ENCODE assay signal across 15 mouse cellular contexts in the genomic region with DNA sequence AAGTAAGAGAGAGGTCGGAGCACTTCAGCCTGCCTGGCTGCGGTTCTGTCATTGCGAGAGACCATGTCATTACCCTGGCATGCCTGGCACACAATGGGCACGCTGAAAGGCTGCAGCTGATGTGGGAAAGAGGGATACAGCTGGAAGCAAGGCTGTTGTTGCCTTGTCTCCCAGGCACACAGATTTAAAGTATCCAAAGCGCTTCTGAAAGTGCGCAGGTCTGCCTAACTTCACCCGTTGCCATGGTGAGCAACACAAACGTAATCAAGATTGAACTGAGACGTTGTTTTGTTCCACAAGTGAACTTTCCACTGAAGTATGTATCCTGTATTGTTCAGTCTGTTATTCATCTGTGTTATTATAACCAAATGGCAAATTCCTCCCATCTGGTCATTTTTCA. TPM values are rescaled to one million over a fixed set of nuclear protein-coding genes. Genes with fewer than 3 reads are reported as not detected.
DNase-seq lines count a peak whose midpoint lies in the region; ATAC-seq and TF ChIP-seq lines count a peak whose summit lies in the region.
"Had no signal": no experiment of that assay in that cellular context is flagged by ENCODE, and none has a peak within 500 bp of the region (broad histone marks: within the 10 kb centered on the region; RNA-seq: fewer than 3 reads in every experiment).

No protein-coding gene starts in this region.

- H3K9ac ChIP-seq in embryonic facial prominence, embryonic 14.5 days (ENCODE audit: low read depth, low read length) = no peak overlapping the region
- H3K9ac ChIP-seq: stomach, embryonic 15.5 days had no signal

- peak overlapping the region; percentile 77 for H3K27ac ChIP-seq in layer of hippocampus, adult 2 months
- no peak overlapping the region for H3K27ac ChIP-seq in embryonic facial prominence, embryonic 14.5 days (replicated peaks; ENCODE audit: low read depth, low read length)
- H3K27ac ChIP-seq: stomach, embryonic 15.5 days had no signal

- no peaks in the 10 kb centered on the region for H3K9me3 ChIP-seq in embryonic facial prominence, embryonic 14.5 days (ENCODE audit: control insufficient read depth, low read length)
- H3K9me3 ChIP-seq: stomach, embryonic 15.5 days had no signal

- no peak overlapping the region; the same call in 1 of the 2 replicates for H3K4me3 ChIP-seq in layer of hippocampus, adult 2 months
- no peak overlapping the region for H3K4me3 ChIP-seq in embryonic facial prominence, embryonic 14.5 days (ENCODE audit: low read depth, low read length)
- H3K4me3 ChIP-seq: stomach, embryonic 15.5 days had no signal

- WGBS in embryonic facial prominence, embryonic 14.5 days = 54% methylated on average over 9 of the region's 9 CpGs

- ATAC-seq in embryonic facial prominence, embryonic 14.5 days (ENCODE audit: low read depth) = peak; percentile 19; the same call in 1 of the 2 replicates
- no peak for ATAC-seq in monocyte, adult 5-6 weeks (replicated peaks; ENCODE audit: insufficient number of reproducible peaks, low FRiP score, low TSS enrichment, poor library complexity, severe bottlenecking)

- no peak for TF ChIP-seq CTCF in layer of hippocampus, adult 2 months (conservative IDR thresholded peaks at IDR 0.05)

- peak in 1 of 2 experiments; percentile 60 for DNase-seq in layer of hippocampus, adult 2 months (ENCODE audit: low spot score in 2 of 2)
- DNase-seq in layer of hippocampus, postnatal 36 days = no peak
- DNase-seq in R1 (ENCODE audit: low read depth, low spot score) = peak; percentile 36
- peak; percentile 42 for DNase-seq in embryonic facial prominence, embryonic 14.5 days (ENCODE audit: low spot score)
- peak; percentile 36 for DNase-seq in layer of hippocampus, adult 9-11 months
- DNase-seq in cerebellum, postnatal 25 days = no peak
- no peak for DNase-seq in gastrocnemius, postnatal 10 days
- DNase-seq: cerebellum, postnatal 14 days; heart, postnatal 36 days; lung, postnatal 10 days had no signal

- no peak overlapping the region for H3K4me2 ChIP-seq in embryonic facial prominence, embryonic 14.5 days (ENCODE audit: low read depth, low read length)
- H3K4me2 ChIP-seq: stomach, embryonic 15.5 days had no signal

- H3K27me3 ChIP-seq in embryonic facial prominence, embryonic 14.5 days (replicated peaks; ENCODE audit: control insufficient read depth, insufficient read depth, low read length) = no peaks in the 10 kb centered on the region
- H3K27me3 ChIP-seq: stomach, embryonic 15.5 days had no signal

- H3K36me3 ChIP-seq in embryonic facial prominence, embryonic 14.5 days (ENCODE audit: control insufficient read depth, insufficient read depth, low read length) = no peaks in the 10 kb centered on the region
- H3K36me3 ChIP-seq: stomach, embryonic 15.5 days had no signal

- H3K4me1 ChIP-seq in embryonic facial prominence, embryonic 14.5 days (ENCODE audit: control insufficient read depth, insufficient read depth, low read length) = no peaks in the 10 kb centered on the region
- H3K4me1 ChIP-seq: stomach, embryonic 15.5 days had no signal

RNA-seq across cellular contexts. Expression of a gene that starts 1.8 kb away (rescaled TPM):
- not detected for total RNA-seq in layer of hippocampus, adult 2 months (2021)
- not detected for total RNA-seq in layer of hippocampus, postnatal 36 days (2021)
- not detected in 2 replicates for polyA plus RNA-seq in embryonic facial prominence, embryonic 14.5 days (2014; fragmentation: Nextera tagmentation; extraction: Ambion mirVana)
- total RNA-seq in monocyte, adult 5-6 weeks (2017) = not detected in 3 replicates
- total RNA-seq in gastrocnemius, postnatal 10 days (2021) = not detected
- total RNA-seq: granulocyte monocyte progenitor cell, adult 5-6 weeks; heart, postnatal 36 days; liver, adult 2 months had no signal
- polyA plus RNA-seq: kidney, embryonic 14.5 days; liver, adult 2 months; stomach, embryonic 15.5 days had no signal

Comparison
In these comparisons a context has a peak if more than half of its experiments do, and no peak if none do; other contexts are left out.
1. DNase-seq: peak in R1 (single experiment), embryonic facial prominence, embryonic 14.5 days (single experiment) and layer of hippocampus, adult 9-11 months (single experiment); none in layer of hippocampus, postnatal 36 days (0 of 2), cerebellum, postnatal 25 days (0 of 2) and gastrocnemius, postnatal 10 days (single experiment).